Mouse (Mus musculus) adrenal gland, postnatal 4 days (tissue): ENCODE data around the gene 1110065P20Rik. TPM values are rescaled to one million over a fixed set of nuclear protein-coding genes. Genes with fewer than 3 reads are reported as not detected.
A peak's percentile ranks its signal among the peaks of the same experiment; 100 is the strongest.

Experiments used
- DNase-seq, 2 experiments: peaks; one replicate each; pipeline ENCODE4 v3.0.0; 2021 to 2022; ENCODE audit warnings: low spot score in 2 of 2, mixed read lengths in 2 of 2
- long read RNA-seq, 2 experiments: library from polyadenylated mRNA; stranded (forward); transcript quantifications; one replicate each; pipeline ENCODE4 v2.0.0; 2021
- total RNA-seq, 2 experiments: library from RNA; stranded (reverse); gene quantifications; 2 replicates each; pipeline ENCODE4 v1.2.3; 2021

Gene 1110065P20Rik
- total RNA-seq: 10 to 100 TPM; 50.8 to 60.1 TPM
- long read RNA-seq, experiment 1, transcript 1110065P20Rik-204 (3 exons, 762 nt): minor isoform, 20 of 87 reads
- long read RNA-seq, experiment 1, transcript 1110065P20Rik-202 (3 exons, 761 nt): minor isoform, 12 of 87 reads
- long read RNA-seq, experiment 1, transcript 1110065P20Rik-201 (3 exons, 968 nt): minor isoform, 16 of 87 reads
- long read RNA-seq, experiment 1, transcript 1110065P20Rik-203 (2 exons, 659 nt): major isoform, 26 of 87 reads
- long read RNA-seq, experiment 1, partial matches to known transcripts: 4 of 87 reads
- long read RNA-seq, experiment 1, other reads (novel, unspliced or antisense): 3 of 87 reads
- long read RNA-seq, experiment 2, transcript 1110065P20Rik-205 (1 exons, 1,251 nt): minor isoform, 18 of 66 reads
- long read RNA-seq, experiment 2, transcript 1110065P20Rik-203 (2 exons, 659 nt): minor isoform, 9 of 66 reads
- long read RNA-seq, experiment 2, transcript 1110065P20Rik-201 (3 exons, 968 nt): minor isoform, 9 of 66 reads
- long read RNA-seq, experiment 2, transcript 1110065P20Rik-204 (3 exons, 762 nt): major isoform, 21 of 66 reads
- long read RNA-seq, experiment 2, partial matches to known transcripts: 2 of 66 reads
- long read RNA-seq, experiment 2, other reads (novel, unspliced or antisense): 5 of 66 reads

GRCm38 (mm10) chr4:124850933-124851658 is at the start of gene 1110065P20Rik:
TSS of gene 1110065P20Rik (minus strand) at chr4:124851196.
- peak; percentile 57 to 72 for DNase-seq

- no peak for DNase-seq
Observed at GRCm38 (mm10) chr4:124899906-124900305, 48.9 kb upstream of the 1110065P20Rik start.

GRCm38 (mm10) chr4:124898428-124898827 is 47.4 kb upstream of the 1110065P20Rik start:
- no peak for DNase-seq

GRCm38 (mm10) chr4:124894508-124895428 is 43.8 kb upstream of the 1110065P20Rik start:
- DNase-seq: no peak

- DNase-seq: no peak
Observed at GRCm38 (mm10) chr4:124893769-124894168, 42.8 kb upstream of the 1110065P20Rik start.

GRCm38 (mm10) chr4:124890831-124891230 is 39.8 kb upstream of the 1110065P20Rik start:
- no peak for DNase-seq

- no peak for DNase-seq
Observed at GRCm38 (mm10) chr4:124889935-124890334, 38.9 kb upstream of the 1110065P20Rik start.

GRCm38 (mm10) chr4:124888702-124889101 is 37.7 kb upstream of the 1110065P20Rik start:
- no peak for DNase-seq

GRCm38 (mm10) chr4:124882151-124882729 is 31.2 kb upstream of the 1110065P20Rik start:
- DNase-seq: peak; percentile 46 to 49

- DNase-seq: no peak
Observed at GRCm38 (mm10) chr4:124881341-124881908, 30.4 kb upstream of the 1110065P20Rik start.

GRCm38 (mm10) chr4:124880599-124880998 is 29.6 kb upstream of the 1110065P20Rik start, which contains the start of gene Epha10:
TSS of gene Epha10 (plus strand) at chr4:124880899.
- no peak for DNase-seq

- DNase-seq: no peak
Observed at GRCm38 (mm10) chr4:124872719-124873118, 21.7 kb upstream of the 1110065P20Rik start.

- DNase-seq: no peak
Observed at GRCm38 (mm10) chr4:124861283-124862188, 10.5 kb upstream of the 1110065P20Rik start, which contains the start of gene Maneal. TSS of gene Maneal (minus strand) at chr4:124862171.

- DNase-seq: peak; percentile 61 to 67
Observed at GRCm38 (mm10) chr4:124860446-124860845, 9.4 kb upstream of the 1110065P20Rik start.

- DNase-seq: peak in 1 of 2 experiments; percentile 65
Observed at GRCm38 (mm10) chr4:124858370-124858769, 7.4 kb upstream of the 1110065P20Rik start.

GRCm38 (mm10) chr4:124856294-124856693 is 5.3 kb upstream of the 1110065P20Rik start:
- DNase-seq: no peak

GRCm38 (mm10) chr4:124850261-124850913 is 609 bp downstream of the 1110065P20Rik start, which contains the start of gene Yrdc:
TSS of gene Yrdc (plus strand) at chr4:124850679.
- peak; percentile 85 to 87 for DNase-seq
